Mouse (Mus musculus): ENCODE measurements around the gene Rnf43.

GRCm38 (mm10) chr11:87629859-87630258 lies 32.7 kb upstream of the Rnf43 start:
- no peak for TF ChIP-seq CTCF (IDR thresholded peaks at IDR 0.05; ENCODE audit: control insufficient read depth, insufficient read depth, insufficient read length)
- TF ChIP-seq MYOD1 (IDR thresholded peaks at IDR 0.05; ENCODE audit: control insufficient read depth, insufficient read length, low read depth): no peak
- TF ChIP-seq MYOG (IDR thresholded peaks at IDR 0.05; ENCODE audit: control insufficient read depth, extremely low read depth, insufficient read length): no peak
- no peak for TF ChIP-seq USF1 (IDR thresholded peaks at IDR 0.05; ENCODE audit: low read depth)

Data from C2C12 (cell line).